Mouse (Mus musculus) liver (tissue): Measurements from ENCODE around the gene Isx.

ENCODE experiments used
- DNase-seq: peaks from one replicate; pipeline ENCODE4 v3.0.0-alpha.2; 2020; ENCODE audit warnings: mixed read lengths

The Isx gene

GRCm38 (mm10) chr8:74872940-74873339, at the start of gene Isx:
Isx (plus strand) TSS chr8:74873173.
- DNase-seq: no peak

- no peak for DNase-seq
These were observed 45.3 kb upstream of the Isx start for GRCm38 (mm10) chr8:74827689-74828088.

DNA sequence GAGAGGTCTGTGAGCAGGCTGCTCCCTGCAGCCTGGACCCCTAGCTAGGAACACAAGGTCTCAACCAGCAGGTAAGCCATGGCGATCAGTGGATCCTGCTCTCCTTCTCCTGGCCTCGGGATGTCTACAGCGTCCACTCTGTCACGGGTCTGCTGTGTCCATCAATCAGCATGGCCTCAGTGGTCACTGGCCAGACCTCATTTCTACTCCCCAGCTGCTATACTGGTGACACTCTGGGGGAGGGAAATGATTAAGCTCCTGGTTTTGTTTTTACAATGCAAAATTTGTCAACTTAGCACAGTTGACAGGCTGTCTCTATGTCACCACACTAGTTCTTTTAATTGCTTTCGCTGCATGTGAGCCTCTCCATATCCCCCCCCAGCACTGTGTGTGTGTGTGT, 41.7 kb upstream of the Isx start:
- no peak for DNase-seq

GRCm38 (mm10) chr8:74834246-74834645, 38.7 kb upstream of the Isx start:
- no peak for DNase-seq

- no peak for DNase-seq
These were observed 25.5 kb upstream of the Isx start for GRCm38 (mm10) chr8:74847376-74848048.

GRCm38 (mm10) chr8:74848707-74849106, 24.3 kb upstream of the Isx start:
- no peak for DNase-seq

DNA sequence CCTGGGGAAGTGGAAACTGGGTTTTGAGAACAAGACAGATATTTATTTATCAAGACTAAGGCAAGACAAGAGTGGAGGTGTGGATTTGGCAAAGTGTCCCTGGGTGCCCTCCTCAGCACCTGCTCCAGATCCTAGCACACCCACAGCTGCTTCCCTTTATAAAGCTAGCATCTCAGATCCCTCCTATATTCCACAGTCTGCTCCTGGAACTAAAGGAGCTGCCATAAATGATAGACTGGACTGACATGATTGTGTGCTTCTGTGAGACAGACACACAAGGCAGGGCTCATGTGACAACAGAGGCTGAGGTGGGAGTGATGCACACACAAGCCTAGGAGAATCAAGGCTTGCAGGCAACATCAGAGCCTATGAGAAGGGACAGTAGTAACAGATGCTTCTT, 22.0 kb upstream of the Isx start:
- DNase-seq: no peak

GRCm38 (mm10) chr8:74851837-74852236, 21.1 kb upstream of the Isx start:
- peak; percentile 35 for DNase-seq

GRCm38 (mm10) chr8:74853488-74853887, 19.5 kb upstream of the Isx start:
- DNase-seq: no peak

- DNase-seq: no peak
These were observed 18.2 kb upstream of the Isx start for GRCm38 (mm10) chr8:74854786-74855185.

DNA sequence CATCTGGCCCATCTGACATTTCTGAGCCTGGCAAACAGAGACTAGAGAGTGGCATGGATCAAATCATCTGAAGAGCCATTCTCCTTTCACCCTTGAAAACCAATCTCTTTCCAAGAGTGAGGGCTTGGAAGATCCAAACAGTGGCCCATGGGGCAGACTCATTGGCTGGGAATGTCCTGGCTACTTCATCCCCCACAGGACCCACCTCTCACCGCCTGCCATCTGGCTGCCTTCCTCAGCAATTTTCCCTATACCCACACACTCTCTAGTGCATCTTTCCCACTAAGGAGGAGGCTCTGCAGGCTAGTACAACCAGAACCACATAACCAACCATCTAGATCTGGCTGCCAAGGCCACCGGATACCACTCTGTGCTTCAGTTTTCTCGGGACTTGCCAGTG, 17.6 kb upstream of the Isx start:
- DNase-seq: no peak

DNA sequence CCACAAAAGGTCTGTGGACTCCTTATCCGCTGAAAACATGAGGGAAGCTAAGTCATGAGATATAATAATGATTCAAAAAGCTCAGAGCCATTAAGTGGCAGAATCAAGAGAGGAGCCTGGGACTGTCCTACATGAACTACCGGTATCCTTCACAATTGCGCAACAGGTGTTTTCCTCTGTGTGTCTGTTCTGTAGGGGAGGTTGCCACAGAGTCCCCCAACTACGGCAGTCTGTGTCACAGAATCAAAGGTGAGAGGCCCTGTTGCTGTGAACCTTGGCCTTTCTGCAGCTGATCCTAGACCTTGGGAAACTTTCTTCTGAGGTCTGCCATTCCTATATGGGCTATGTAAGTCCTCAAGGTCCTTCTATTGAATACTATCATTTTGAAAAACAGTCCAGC, 13.7 kb upstream of the Isx start:
- no peak for DNase-seq

DNA sequence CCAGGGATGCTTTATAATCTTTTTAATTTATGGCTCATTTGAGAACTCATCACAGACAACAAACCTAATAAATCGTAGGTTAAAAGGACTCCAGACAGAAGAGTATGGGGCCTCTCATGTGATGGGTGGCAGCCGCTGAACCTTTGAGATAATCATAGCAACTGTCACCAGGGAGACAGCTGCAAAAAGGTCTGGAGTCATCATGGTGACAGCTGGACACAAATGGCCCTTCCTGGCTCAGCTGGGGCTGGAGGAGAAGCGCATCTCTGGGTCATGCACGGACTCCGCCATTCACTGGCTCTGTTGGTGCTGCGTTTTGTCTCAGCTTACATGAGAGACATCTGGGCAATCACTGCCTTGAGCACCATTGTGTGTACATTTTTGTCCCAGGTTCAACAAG, 12.5 kb upstream of the Isx start:
- no peak for DNase-seq

GRCm38 (mm10) chr8:74862598-74862997, 10.4 kb upstream of the Isx start:
- no peak for DNase-seq

GRCm38 (mm10) chr8:74870346-74870949, 2.5 kb upstream of the Isx start:
- no peak for DNase-seq

DNA sequence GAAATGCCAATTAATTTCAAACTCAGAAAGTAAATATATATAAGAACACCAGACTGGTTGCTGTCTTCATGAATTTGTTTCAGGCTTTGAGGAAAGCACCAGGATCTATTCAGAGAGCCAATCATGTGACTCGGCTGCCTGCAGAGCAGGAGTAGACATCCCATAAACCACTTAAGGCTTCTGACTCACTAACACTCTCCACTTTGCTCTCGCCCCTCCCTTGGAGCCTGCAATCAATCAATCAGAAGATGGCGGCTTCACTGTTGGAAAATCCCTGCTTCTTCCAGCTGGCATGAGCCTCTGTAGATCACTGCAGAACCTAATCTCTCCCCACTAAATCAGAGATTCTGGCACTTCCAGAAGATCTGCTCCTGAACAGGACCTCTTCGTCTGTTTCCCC, 1.3 kb upstream of the Isx start:
- DNase-seq: no peak

- DNase-seq: no peak
These were observed 686 bp upstream of the Isx start for GRCm38 (mm10) chr8:74872151-74872823.

- DNase-seq: no peak
These were observed 1.6 kb downstream of the Isx start for GRCm38 (mm10) chr8:74874565-74874964.

DNA sequence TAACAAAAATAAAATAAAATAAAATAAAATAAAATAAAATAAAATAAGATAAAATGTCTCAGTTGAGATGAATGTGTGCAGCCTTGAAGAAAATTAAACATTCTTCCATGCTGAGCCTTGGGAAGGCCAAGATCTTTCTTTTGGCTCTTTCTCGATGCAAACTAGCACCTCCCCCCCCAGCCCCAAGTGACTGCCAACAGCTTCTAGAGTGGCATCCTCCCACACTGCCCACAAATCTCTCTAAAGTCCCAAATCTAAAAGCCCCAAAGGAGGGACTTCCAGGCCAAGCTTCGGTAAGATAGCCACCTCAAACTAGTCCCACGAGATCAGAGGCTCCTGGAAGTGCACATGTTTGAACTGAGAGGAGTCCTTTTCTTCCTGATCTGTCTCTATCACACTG, 5.7 kb downstream of the Isx start:
- no peak for DNase-seq

DNA sequence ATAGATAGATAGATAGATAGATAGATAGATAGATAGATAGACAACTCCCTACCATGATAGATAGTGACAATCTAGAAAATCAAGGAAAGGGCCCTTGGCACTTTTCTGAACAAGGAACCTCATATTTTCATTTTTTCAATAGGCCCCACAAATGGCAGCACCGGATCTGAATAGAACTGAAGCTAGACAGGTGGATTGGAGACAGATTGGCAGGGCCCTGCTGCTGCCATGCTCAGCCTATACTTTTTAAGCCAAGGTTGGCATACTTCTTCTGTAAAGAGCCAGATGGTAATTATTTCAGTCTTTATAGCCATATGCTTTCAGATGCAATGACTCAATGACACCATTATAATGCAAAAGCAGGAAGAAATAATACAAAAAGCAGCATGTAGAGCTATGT, 15.8 kb downstream of the Isx start:
- no peak for DNase-seq

GRCm38 (mm10) chr8:74891030-74891429, 18.1 kb downstream of the Isx start:
- DNase-seq: no peak

DNA sequence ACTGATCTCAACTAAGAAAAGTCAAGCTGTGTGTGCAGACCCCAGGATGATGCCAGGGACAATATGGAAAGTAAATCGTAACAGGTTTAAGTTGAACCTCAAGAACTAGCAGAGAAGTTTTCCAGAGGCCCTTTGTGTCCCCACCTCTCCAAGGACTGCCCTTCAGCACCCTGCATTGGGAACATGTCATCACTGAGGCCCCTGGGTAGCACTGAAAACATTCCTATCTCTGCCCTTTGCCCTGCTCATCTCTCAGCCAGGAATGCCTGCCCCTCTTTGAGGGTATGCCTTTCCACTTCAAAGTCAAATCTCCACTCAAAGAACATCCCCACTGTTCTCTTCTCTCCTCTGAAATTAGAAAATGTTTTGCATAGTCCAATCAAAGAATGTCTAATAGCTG, 23.3 kb downstream of the Isx start:
- no peak for DNase-seq

DNA sequence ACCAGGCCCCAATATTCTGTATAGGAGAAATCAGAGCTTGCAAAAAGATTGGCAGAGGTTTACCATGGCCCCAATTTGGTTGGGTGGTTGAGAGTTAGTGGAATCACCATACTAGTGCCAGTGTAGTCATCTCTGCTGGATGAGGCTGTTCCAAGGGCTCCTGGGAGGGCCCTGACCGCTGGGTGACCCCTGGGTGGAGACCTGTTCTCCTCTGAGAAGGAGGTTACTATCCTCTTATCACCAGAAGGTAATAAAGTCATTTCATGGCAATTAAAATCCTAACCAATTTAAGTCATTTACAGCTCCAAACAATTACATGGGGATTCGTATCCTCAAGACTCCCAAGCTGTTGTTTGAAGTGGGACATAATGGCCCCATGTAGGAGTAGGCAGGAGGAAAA, 24.3 kb downstream of the Isx start:
- no peak for DNase-seq

DNA sequence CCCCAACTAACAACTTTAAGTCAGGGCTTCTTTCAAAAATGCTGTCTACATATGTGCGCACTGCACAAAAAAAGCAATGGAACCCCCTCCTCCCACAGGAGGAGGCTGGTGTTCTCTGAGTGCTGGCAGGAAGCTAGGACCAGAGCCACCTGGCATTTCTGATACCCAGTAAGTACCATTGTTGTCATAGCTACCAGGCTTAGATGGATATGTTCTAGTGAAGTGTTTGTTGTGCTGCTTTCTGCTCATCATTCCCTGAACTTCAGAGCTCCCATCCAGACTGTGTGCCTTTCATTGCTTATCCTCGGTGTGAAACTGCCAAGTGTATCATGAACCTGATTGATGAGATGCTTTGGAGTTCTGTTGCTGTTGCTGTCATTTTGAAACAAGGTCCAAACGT, 26.8 kb downstream of the Isx start:
- no peak for DNase-seq

GRCm38 (mm10) chr8:74901765-74902164, 28.8 kb downstream of the Isx start:
- DNase-seq: no peak
